Mouse (Mus musculus) liver, adult 2 months (tissue): ENCODE measurements around the gene Cfap97d1.

ENCODE experiments used
- CTCF ChIP-seq: fragments of 200-500 bp; IDR thresholded peaks from 2 replicates; pipeline ENCODE4 v1.5.1; 2011; ENCODE audit warnings: low read depth, low read length, control low read depth
- POLR2A ChIP-seq: fragments of 200-500 bp; IDR thresholded peaks from 2 replicates; pipeline ENCODE4 v1.6.1; 2011; ENCODE audit warnings: low read length, control low read depth; ENCODE audit not compliant: insufficient read depth; ENCODE audit errors: extremely low read depth

DNA sequence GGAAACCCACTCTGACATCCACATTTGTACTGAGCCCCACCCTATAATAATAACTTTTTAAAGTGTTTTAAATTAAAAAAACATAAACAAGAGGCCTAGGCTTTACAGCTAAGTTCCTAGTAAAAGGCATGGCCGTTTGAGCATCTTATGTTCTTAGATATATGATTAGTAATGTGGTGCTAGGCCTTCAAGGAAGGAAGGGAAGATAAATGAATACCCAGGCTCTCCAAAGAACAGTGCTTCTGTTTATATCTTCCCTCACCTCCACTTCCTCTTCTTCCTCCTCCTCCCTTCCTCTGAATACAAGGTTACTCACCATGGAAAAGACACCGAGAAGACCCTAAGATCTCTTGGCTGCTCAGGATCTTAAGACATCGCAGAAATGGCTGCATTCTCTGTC lies 7.7 kb downstream of the Cfap97d1 start:
- TF ChIP-seq POLR2A (no peak), CTCF (no peak)
